Comparison of ENCODE assay signal across 9 mouse cellular contexts in the genomic region with DNA sequence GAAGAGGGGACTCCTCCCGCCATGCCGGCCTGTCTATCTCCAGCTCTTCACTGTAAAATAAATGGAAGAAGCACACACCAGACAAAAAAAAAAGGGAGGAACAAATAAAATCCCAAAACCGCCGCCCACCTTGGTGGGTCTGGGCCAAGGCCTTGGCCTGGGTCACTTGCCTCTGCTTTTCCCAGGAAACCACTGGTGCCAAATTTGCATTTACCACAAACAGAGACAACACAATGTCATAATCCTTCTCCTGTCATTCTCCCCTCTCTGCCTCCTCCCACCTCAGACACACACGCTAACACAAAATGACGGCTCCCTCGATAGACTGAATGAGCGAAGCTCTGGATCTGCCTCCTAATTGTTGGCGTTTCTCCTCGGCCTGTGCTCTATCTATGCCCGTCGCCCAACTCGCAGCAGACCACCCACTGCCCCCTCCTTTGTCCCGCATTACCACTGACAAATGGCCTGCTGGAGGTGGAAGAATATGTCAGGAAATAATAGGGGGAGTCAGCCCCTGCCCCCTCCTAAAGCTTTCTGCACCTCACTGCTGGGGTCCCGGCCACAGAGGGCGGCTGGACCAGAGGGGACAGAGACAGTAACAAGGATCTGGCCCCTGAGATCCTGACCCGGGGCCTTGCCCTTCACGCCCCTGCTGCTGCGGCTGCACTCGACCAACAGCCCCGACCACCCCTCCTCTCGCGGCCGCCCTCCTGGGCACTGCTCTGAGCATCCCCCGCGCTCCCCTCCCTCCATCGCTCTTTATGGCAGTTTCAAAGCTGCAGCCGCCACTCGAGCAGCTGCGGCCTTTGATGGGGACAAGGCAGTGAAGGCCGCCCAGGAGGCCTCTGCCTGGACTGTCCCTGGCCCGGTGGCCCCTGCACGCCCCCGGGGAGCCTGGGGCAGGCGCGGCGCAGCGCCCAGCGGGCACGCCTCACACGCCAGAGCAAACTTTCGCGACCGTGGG.
DNase-seq lines count a peak whose midpoint lies in the region; ATAC-seq lines count a peak whose summit lies in the region.
"Had no signal": no experiment of that assay in that cellular context is flagged by ENCODE, and none has a peak within 500 bp of the region (broad histone marks: within the 10 kb centered on the region; RNA-seq: fewer than 3 reads in every experiment).

No protein-coding gene starts in this region.

- peak overlapping the region; percentile 58 for H3K9ac ChIP-seq in heart, embryonic 16.5 days (ENCODE audit: low read length)
- H3K9ac ChIP-seq in midbrain, embryonic 12.5 days (replicated peaks) = peak overlapping the region; percentile 58

- no peaks in the 10 kb centered on the region for H3K9me3 ChIP-seq in heart, embryonic 16.5 days (replicated peaks; ENCODE audit: control insufficient read depth, low read length)
- no peaks in the 10 kb centered on the region for H3K9me3 ChIP-seq in hindbrain, embryonic 10.5 days
- H3K9me3 ChIP-seq in midbrain, embryonic 12.5 days = no peaks in the 10 kb centered on the region

- H3K36me3 ChIP-seq in heart, embryonic 16.5 days (ENCODE audit: control insufficient read depth, insufficient read depth) = no peaks in the 10 kb centered on the region
- H3K36me3 ChIP-seq in hindbrain, embryonic 10.5 days = no peaks in the 10 kb centered on the region
- H3K36me3 ChIP-seq in midbrain, embryonic 12.5 days = no peaks in the 10 kb centered on the region

- intact Hi-C loops in heart, postnatal 36 days (cut with DNase I) = no loop called here

- peaks cover 16% of the 10 kb centered on the region for H3K4me1 ChIP-seq in heart, embryonic 16.5 days (ENCODE audit: control insufficient read depth, insufficient read depth, low read length)
- H3K4me1 ChIP-seq in hindbrain, embryonic 10.5 days (replicated peaks) = peaks cover 64% of the 10 kb centered on the region
- H3K4me1 ChIP-seq in midbrain, embryonic 12.5 days = peaks cover 68% of the 10 kb centered on the region

- 0 out of 2 replicates have a peak, but pooled peaks have one; percentile 31 for ATAC-seq in heart, embryonic 16.5 days (replicated peaks; ENCODE audit: extremely low read depth, insufficient read depth, low FRiP score)
- ATAC-seq in midbrain, embryonic 12.5 days (ENCODE audit: low FRiP score, low read depth) = peak; percentile 89
- ATAC-seq in CD4-positive, CD25-positive, alpha-beta regulatory T cell, adult 4 months = no peak

- H3K4me3 ChIP-seq in heart, embryonic 16.5 days (ENCODE audit: low read length) = peak overlapping the region; percentile 38
- H3K4me3 ChIP-seq in hindbrain, embryonic 10.5 days = peak overlapping the region; percentile 53
- H3K4me3 ChIP-seq in midbrain, embryonic 12.5 days = peak overlapping the region; percentile 33
- H3K4me3 ChIP-seq: erythroblast, embryonic 14.5 days had no signal

- WGBS in heart, embryonic 16.5 days = 26% methylated on average over 44 of the region's 44 CpGs
- 3% methylated on average over 44 of the region's 44 CpGs for WGBS in hindbrain, embryonic 10.5 days
- WGBS in midbrain, embryonic 12.5 days = 3% methylated on average over 43 of the region's 44 CpGs

- peaks cover 27% of the 10 kb centered on the region for H3K27me3 ChIP-seq in heart, embryonic 16.5 days (ENCODE audit: control insufficient read depth, insufficient read depth, low read length)
- peaks cover 98% of the 10 kb centered on the region for H3K27me3 ChIP-seq in hindbrain, embryonic 10.5 days (ENCODE audit: insufficient read depth, poor library complexity, severe bottlenecking)
- H3K27me3 ChIP-seq in midbrain, embryonic 12.5 days = peaks cover 80% of the 10 kb centered on the region

- no peak for DNase-seq in heart, postnatal 36 days
- DNase-seq in embryo, embryonic 10.5 days (ENCODE audit: low spot score) = peak; percentile 85
- peak; percentile 83 for DNase-seq in hindbrain, embryonic 10.5 days (ENCODE audit: low spot score)
- DNase-seq in right cerebral cortex, adult 2 months (ENCODE audit: low spot score in 2 of 2) = no peak
- no peak for DNase-seq in kidney, postnatal 10 days

- no peak overlapping the region for H3K27ac ChIP-seq in heart, embryonic 16.5 days (ENCODE audit: low read length)
- peak overlapping the region; percentile 88 for H3K27ac ChIP-seq in hindbrain, embryonic 10.5 days
- peak overlapping the region; percentile 94 for H3K27ac ChIP-seq in midbrain, embryonic 12.5 days (replicated peaks)

- H3K4me2 ChIP-seq in heart, embryonic 16.5 days (ENCODE audit: low read depth, low read length) = peak overlapping the region; percentile 65
- H3K4me2 ChIP-seq in midbrain, embryonic 12.5 days (replicated peaks) = peak overlapping the region; percentile 70

Comparison
In these comparisons a context has a peak if more than half of its experiments do, and no peak if none do; other contexts are left out.
1. DNase-seq: peak in embryo, embryonic 10.5 days (single experiment) and hindbrain, embryonic 10.5 days (single experiment); none in heart, postnatal 36 days (0 of 2), right cerebral cortex, adult 2 months (0 of 2) and kidney, postnatal 10 days (single experiment).
2. Peak in every context shown above with its lines, with median percentiles within 50 percentile points of each other: H3K4me3 ChIP-seq.